Mouse (Mus musculus): ENCODE measurements at regions not wholly inside any gene's neighbourhood (a gene's known extent, or its start where the extent isn't known, plus 50 kb on each side); places are given as distances from the start of the nearest gene placed in this dataset.

DNA sequence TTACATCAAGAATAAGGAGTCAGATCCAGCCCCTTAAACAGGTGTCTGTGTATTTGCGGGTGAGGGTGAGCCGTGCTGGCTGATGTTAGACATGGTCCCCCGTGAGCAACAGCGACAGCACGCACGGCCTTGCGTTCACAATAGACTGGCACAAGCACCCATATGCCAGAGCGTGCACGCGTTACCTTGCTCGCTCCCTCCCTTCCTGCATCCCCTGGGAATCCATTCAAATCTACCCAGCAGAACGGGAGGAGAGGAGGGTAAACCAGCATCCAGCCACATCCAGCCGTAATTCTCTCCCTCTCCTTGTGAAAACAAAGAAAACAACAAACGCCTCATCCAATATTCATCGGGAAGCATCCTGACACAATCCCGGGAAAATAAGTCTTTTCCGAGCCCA, 124.2 kb upstream of the Thy1 start:
- Histone ChIP-seq H3K9me3 (ENCODE audit: control insufficient read depth, low read length) (no peaks in the 10 kb centered on the region), H3K4me2 (ENCODE audit: low read depth, low read length, severe bottlenecking) (no peak overlapping the region), H3K4me1 (replicated peaks; ENCODE audit: control insufficient read depth, insufficient read depth, low read length) (peaks cover 18% of the 10 kb centered on the region), H3K27me3 (ENCODE audit: control insufficient read depth, insufficient read depth, low read length) (no peaks in the 10 kb centered on the region; the same call in 1 of the 2 replicates), H3K27ac (ENCODE audit: low read depth, low read length) (no peak overlapping the region), H3K36me3 (ENCODE audit: control insufficient read depth, insufficient read depth, low read length) (no peaks in the 10 kb centered on the region), H3K4me3 (ENCODE audit: low read depth, low read length) (no peak overlapping the region), H3K9ac (ENCODE audit: low read length) (0 out of 2 replicates have a peak overlapping the region, but pooled peaks have one; percentile 12)
- WGBS, result 68% methylated on average over 17 of the region's 17 CpGs
- ATAC-seq (replicated peaks; ENCODE audit: low FRiP score) (no peak), DNase-seq (ENCODE audit: low spot score) (no peak)

- Histone ChIP-seq H3K27ac (ENCODE audit: low read depth, low read length) (no peak overlapping the region), H3K4me1 (replicated peaks; ENCODE audit: control insufficient read depth, insufficient read depth, low read length) (peaks cover 18% of the 10 kb centered on the region), H3K9me3 (ENCODE audit: control insufficient read depth, low read length) (no peaks in the 10 kb centered on the region), H3K9ac (ENCODE audit: low read length) (peak overlapping the region; percentile 36), H3K4me3 (ENCODE audit: low read depth, low read length) (no peak overlapping the region), H3K27me3 (ENCODE audit: control insufficient read depth, insufficient read depth, low read length) (no peaks in the 10 kb centered on the region; the same call in 1 of the 2 replicates), H3K36me3 (ENCODE audit: control insufficient read depth, insufficient read depth, low read length) (no peaks in the 10 kb centered on the region), H3K4me2 (ENCODE audit: low read depth, low read length, severe bottlenecking) (peak overlapping the region; percentile 44)
- ATAC-seq (replicated peaks; ENCODE audit: low FRiP score) (peak; percentile 76), DNase-seq (ENCODE audit: low spot score) (peak; percentile 94)
- WGBS, result 10% methylated on average over 24 of the region's 24 CpGs
These were observed 123.0 kb upstream of the Thy1 start for GRCm38 (mm10) chr9:43920053-43920754.

DNA sequence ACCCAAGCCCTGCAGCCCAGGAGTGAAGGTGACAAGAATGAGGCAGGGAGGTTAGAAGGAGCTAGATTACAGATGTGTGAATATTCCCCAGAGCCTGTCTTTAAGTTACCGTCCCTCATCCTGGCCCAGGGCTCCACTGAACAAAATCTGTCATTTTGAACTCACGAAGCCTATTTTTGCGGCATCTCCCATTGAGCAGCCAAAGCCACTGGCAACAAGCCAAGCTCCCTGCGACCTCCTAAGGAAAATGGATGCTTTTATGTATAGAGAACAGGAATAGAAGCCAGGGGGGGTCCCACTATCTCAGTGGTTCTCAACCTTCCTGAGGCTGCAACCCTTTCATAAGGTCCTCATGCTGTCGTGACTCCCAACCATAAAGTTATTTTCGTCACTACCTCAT, 121.0 kb upstream of the Thy1 start:
- H3K9me3 ChIP-seq (ENCODE audit: control insufficient read depth, low read length), result no peaks in the 10 kb centered on the region
- H3K4me2 ChIP-seq (ENCODE audit: low read depth, low read length, severe bottlenecking), result no peak overlapping the region
- no peak for ATAC-seq (replicated peaks; ENCODE audit: low FRiP score)
- H3K9ac ChIP-seq (ENCODE audit: low read length), result no peak overlapping the region
- peaks cover 18% of the 10 kb centered on the region for H3K4me1 ChIP-seq (replicated peaks; ENCODE audit: control insufficient read depth, insufficient read depth, low read length)
- no peak overlapping the region for H3K27ac ChIP-seq (ENCODE audit: low read depth, low read length)
- no peak for DNase-seq (ENCODE audit: low spot score)
- H3K4me3 ChIP-seq (ENCODE audit: low read depth, low read length), result no peak overlapping the region
- no peaks in the 10 kb centered on the region; the same call in 1 of the 2 replicates for H3K27me3 ChIP-seq (ENCODE audit: control insufficient read depth, insufficient read depth, low read length)
- no peaks in the 10 kb centered on the region for H3K36me3 ChIP-seq (ENCODE audit: control insufficient read depth, insufficient read depth, low read length)
- WGBS, result 70% methylated on average over 6 of the region's 6 CpGs

- Histone ChIP-seq H3K4me1 (replicated peaks; ENCODE audit: control insufficient read depth, insufficient read depth, low read length) (peaks cover 18% of the 10 kb centered on the region), H3K4me2 (ENCODE audit: low read depth, low read length, severe bottlenecking) (no peak overlapping the region), H3K9ac (ENCODE audit: low read length) (no peak overlapping the region), H3K4me3 (ENCODE audit: low read depth, low read length) (no peak overlapping the region), H3K9me3 (ENCODE audit: control insufficient read depth, low read length) (no peaks in the 10 kb centered on the region), H3K27ac (ENCODE audit: low read depth, low read length) (no peak overlapping the region), H3K27me3 (ENCODE audit: control insufficient read depth, insufficient read depth, low read length) (no peaks in the 10 kb centered on the region; the same call in 1 of the 2 replicates), H3K36me3 (ENCODE audit: control insufficient read depth, insufficient read depth, low read length) (no peaks in the 10 kb centered on the region)
- WGBS, result 41% methylated on average over 4 of the region's 4 CpGs
- ATAC-seq (replicated peaks; ENCODE audit: low FRiP score), result no peak
- no peak for DNase-seq (ENCODE audit: low spot score)
These were observed 120.1 kb upstream of the Thy1 start for GRCm38 (mm10) chr9:43923088-43923487.

DNA sequence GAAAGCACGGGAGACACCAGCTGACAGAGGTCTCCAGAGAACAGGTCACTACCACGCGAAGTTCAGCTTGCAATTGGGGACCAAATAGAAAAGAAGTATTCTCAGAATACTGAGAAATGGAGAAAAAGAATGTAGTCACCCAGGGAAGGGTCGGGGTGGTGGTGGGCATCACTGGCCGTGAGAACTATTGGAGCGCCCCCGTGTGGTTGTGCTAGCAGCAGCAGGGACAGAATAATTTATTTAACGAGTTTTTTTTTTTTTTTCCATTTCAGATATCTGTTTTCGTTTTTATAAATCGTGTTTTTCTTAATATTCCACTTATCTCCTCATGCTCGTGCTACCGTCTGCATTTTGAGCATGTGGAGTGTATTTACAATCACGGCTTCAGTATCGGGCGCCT, 118.4 kb upstream of the Thy1 start:
- no peaks in the 10 kb centered on the region for H3K9me3 ChIP-seq (ENCODE audit: control insufficient read depth, low read length)
- WGBS, result 41% methylated on average over 15 of the region's 15 CpGs
- no peak overlapping the region for H3K4me3 ChIP-seq (ENCODE audit: low read depth, low read length)
- no peaks in the 10 kb centered on the region; the same call in 1 of the 2 replicates for H3K27me3 ChIP-seq (ENCODE audit: control insufficient read depth, insufficient read depth, low read length)
- no peak overlapping the region for H3K9ac ChIP-seq (ENCODE audit: low read length)
- peaks cover 25% of the 10 kb centered on the region for H3K4me1 ChIP-seq (replicated peaks; ENCODE audit: control insufficient read depth, insufficient read depth, low read length)
- H3K36me3 ChIP-seq (ENCODE audit: control insufficient read depth, insufficient read depth, low read length), result no peaks in the 10 kb centered on the region
- DNase-seq (ENCODE audit: low spot score) (peak; percentile 72), ATAC-seq (replicated peaks; ENCODE audit: low FRiP score) (no peak)
- H3K4me2 ChIP-seq (ENCODE audit: low read depth, low read length, severe bottlenecking), result no peak overlapping the region
- no peak overlapping the region for H3K27ac ChIP-seq (ENCODE audit: low read depth, low read length)

DNA sequence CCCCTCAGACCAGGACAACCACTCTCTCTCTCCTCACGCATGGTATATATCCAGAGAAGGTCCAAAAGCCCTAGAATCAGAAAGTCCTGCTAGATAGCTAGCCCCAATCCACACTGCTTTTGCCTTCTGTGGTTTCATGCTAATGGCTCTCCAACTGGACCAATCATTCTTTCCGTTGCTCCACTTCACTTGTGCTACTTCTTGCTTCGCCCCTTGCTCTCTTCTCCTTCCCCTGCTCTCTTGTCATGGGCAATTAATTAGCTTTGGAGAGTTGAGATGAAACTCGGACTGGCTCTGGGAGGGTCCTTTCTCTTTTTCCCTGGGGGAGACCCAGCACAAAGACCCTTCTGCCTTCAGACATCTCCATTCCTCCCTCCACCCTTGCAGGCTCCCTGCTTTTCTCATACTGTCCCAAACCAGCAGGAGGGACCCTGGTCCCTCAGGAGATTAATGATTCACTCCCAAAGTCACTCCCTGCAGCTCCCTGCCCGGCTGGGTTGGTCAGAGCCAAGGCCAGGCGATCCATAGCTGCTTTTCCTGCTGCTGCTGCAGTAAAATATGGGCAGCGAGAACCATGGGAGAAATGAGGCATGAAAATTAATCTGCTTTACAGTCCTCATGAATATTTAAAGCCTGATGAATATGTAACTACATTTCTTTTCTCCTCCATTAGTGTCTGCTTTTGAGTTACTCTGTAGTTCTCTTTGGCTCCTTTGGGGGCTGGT, 113.7 kb upstream of the Thy1 start:
- peak; percentile 64 for DNase-seq (ENCODE audit: low spot score)
- Histone ChIP-seq H3K4me3 (ENCODE audit: low read depth, low read length) (no peak overlapping the region), H3K4me2 (ENCODE audit: low read depth, low read length, severe bottlenecking) (peak overlapping the region; percentile 24; the same call in 1 of the 2 replicates), H3K27ac (ENCODE audit: low read depth, low read length) (peak overlapping the region; percentile 81), H3K9me3 (ENCODE audit: control insufficient read depth, low read length) (no peaks in the 10 kb centered on the region), H3K27me3 (ENCODE audit: control insufficient read depth, insufficient read depth, low read length) (peaks cover 2% of the 10 kb centered on the region; the same call in 1 of the 2 replicates), H3K4me1 (replicated peaks; ENCODE audit: control insufficient read depth, insufficient read depth, low read length) (peaks cover 28% of the 10 kb centered on the region), H3K36me3 (ENCODE audit: control insufficient read depth, insufficient read depth, low read length) (no peaks in the 10 kb centered on the region), H3K9ac (ENCODE audit: low read length) (no peak overlapping the region)
- WGBS, result 24% methylated on average over 7 of the region's 7 CpGs
- peak; percentile 75 for ATAC-seq (replicated peaks; ENCODE audit: low FRiP score)

DNA sequence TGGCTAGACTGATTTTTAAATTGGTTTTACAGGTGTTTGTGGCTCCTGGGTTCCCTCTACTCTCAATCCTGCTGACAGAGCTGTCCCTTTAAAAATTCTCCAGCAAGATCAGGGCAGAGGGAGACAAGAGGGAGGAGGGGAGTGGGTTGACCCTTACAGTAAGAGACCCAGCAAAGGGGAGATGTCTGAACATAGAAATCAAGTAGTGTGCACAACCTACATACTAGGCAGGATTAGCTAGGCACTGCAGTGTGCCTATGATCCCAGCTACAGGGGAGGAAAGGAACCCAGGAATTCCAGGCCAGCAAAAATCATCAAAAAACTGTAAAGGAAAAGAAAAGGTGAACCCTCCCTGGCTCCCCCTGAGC, 113.2 kb upstream of the Thy1 start:
- peaks cover 2% of the 10 kb centered on the region; the same call in 1 of the 2 replicates for H3K27me3 ChIP-seq (ENCODE audit: control insufficient read depth, insufficient read depth, low read length)
- no peaks in the 10 kb centered on the region for H3K9me3 ChIP-seq (ENCODE audit: control insufficient read depth, low read length)
- H3K36me3 ChIP-seq (ENCODE audit: control insufficient read depth, insufficient read depth, low read length), result no peaks in the 10 kb centered on the region
- no peak overlapping the region for H3K9ac ChIP-seq (ENCODE audit: low read length)
- peaks cover 30% of the 10 kb centered on the region for H3K4me1 ChIP-seq (replicated peaks; ENCODE audit: control insufficient read depth, insufficient read depth, low read length)
- DNase-seq (ENCODE audit: low spot score), result no peak
- no peak overlapping the region for H3K4me2 ChIP-seq (ENCODE audit: low read depth, low read length, severe bottlenecking)
- H3K27ac ChIP-seq (ENCODE audit: low read depth, low read length), result peak overlapping the region; percentile 68
- peak; percentile 37 for ATAC-seq (replicated peaks; ENCODE audit: low FRiP score)
- H3K4me3 ChIP-seq (ENCODE audit: low read depth, low read length), result no peak overlapping the region

- no peak overlapping the region for H3K9ac ChIP-seq (ENCODE audit: low read length)
- no peaks in the 10 kb centered on the region for H3K9me3 ChIP-seq (ENCODE audit: control insufficient read depth, low read length)
- H3K27me3 ChIP-seq (ENCODE audit: control insufficient read depth, insufficient read depth, low read length), result peaks cover 2% of the 10 kb centered on the region; the same call in 1 of the 2 replicates
- peak overlapping the region; percentile 68 for H3K27ac ChIP-seq (ENCODE audit: low read depth, low read length)
- no peaks in the 10 kb centered on the region for H3K36me3 ChIP-seq (ENCODE audit: control insufficient read depth, insufficient read depth, low read length)
- WGBS, result 70% methylated on average over 3 of the region's 3 CpGs
- no peak overlapping the region for H3K4me3 ChIP-seq (ENCODE audit: low read depth, low read length)
- DNase-seq (ENCODE audit: low spot score) (no peak), ATAC-seq (replicated peaks; ENCODE audit: low FRiP score) (no peak)
- H3K4me1 ChIP-seq (replicated peaks; ENCODE audit: control insufficient read depth, insufficient read depth, low read length), result peaks cover 30% of the 10 kb centered on the region
- no peak overlapping the region for H3K4me2 ChIP-seq (ENCODE audit: low read depth, low read length, severe bottlenecking)
These were observed 112.7 kb upstream of the Thy1 start for GRCm38 (mm10) chr9:43930476-43930875.

Measured in forebrain, embryonic 11.5 days (tissue).